Mouse (Mus musculus) layer of hippocampus, adult 9-11 months (tissue): ENCODE measurements around the gene Med17.

Experiments used
- DNase-seq: peaks from one replicate; pipeline ENCODE4 v3.0.0; 2022

Gene Med17

DNA sequence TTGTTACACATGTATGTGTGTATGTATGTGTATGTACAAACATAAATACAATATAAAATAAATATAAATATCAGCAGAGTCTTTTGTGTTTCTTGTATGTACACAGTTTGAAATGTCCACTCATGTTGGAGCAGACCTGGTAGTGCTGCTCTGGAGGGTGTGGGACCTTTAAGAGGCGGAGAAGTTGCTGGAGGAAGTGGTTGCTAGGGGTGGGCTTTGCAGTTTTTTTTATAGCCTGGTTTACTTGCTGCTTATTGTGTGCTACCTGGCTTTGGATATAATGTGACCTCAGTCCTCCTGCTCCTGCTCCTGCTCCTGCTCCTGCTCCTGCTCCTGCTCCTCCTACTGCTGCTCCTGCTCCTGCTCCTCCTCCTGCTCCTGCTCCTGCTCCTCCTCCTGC lies 46.1 kb downstream of the Med17 start:
- no peak for DNase-seq

DNA sequence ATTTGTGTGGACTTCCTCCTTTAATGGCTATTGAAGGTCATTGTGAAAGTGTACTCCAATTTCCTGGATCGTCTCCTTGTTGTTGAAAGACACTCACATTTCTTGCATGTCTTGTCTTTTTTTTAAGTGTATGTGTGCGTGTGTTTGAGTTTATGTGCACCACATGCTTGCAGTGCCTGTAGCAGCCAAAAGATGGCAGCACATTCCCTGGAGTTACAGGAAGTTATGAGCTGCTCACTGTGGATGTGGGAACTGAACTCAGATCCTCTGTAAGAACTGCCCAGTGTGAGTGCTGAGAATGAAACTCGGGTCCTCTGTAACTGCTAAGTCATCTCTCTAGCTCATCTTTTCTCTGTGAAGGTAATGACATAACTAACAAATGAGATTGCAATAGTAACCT lies 47.3 kb downstream of the Med17 start:
- DNase-seq = no peak

DNA sequence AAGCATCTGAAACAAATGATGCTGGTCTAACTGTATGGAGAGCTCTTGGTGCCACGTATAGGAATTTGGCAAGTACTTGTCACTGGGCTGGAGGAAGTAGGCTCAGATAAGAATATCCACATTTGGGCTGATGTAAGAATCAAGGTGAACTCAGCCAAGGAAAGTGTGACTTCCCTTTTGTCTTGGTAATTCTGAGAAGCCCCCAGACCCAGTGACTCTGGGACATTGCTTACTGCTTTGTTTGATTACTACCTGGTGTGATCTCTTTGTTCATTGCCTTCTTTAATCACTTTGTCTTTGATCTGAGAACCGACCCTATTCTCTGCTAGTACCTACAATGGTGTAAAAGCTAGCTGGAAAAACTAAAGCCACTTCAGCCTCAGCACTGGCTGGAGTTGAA lies 54.8 kb downstream of the Med17 start:
- DNase-seq = no peak

DNA sequence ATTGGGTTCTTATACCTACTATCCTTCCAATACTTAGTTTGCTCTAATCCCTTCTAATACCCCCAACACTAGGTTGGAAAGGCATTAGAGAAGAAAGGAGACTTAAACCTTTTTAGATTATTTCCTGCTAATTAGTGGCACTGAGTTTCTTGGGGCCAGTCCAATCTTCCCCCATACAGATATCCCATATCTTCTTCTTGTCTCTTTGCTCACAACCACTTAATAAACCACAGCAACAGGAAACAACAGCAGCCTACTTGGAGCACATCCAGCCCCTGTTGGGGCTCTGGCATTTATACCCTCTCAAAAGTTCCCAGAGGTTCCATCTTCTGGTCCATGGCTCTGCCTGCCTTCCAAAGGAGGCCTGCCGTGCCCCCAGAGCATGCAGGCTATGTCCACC lies 66.0 kb downstream of the Med17 start:
- no peak for DNase-seq

DNA sequence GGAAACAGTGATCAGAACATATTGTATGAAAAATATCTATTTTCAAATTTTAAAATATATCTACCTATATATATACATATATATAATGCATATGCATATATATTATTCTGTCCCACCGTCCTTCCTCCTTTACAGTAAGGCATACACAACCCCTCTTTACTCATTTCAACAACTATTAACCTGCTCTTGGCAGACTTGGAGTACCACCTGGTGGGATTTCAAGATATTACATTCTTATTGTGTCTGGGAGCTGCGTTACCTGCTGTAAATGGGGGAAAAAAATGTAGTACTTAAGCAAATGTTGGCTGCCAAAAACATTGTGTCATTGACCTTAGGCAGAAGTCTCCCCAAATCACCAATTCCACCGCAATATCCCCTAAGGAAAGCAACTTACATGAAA lies 67.9 kb downstream of the Med17 start:
- no peak for DNase-seq
